Mouse (Mus musculus) liver, embryonic 16.5 days (tissue): ENCODE results near the gene Pex14. TPM values are rescaled to one million over a fixed set of nuclear protein-coding genes. Genes with fewer than 3 reads are reported as not detected.
A peak's percentile ranks its signal among the peaks of the same experiment; 100 is the strongest.
"Not testable (repeated sequence)": the region's sequence is repeated elsewhere in the genome, so short reads cannot be mapped to it uniquely, and the experiment has no call there.

Experiments
- ATAC-seq: fragments of 200-750 bp; cut with Nextera tagmentation; 2 replicates; pipeline ENCODE4 v1.8.0; 2017; ENCODE audit warnings: low read depth, mild to moderate bottlenecking, moderate number of reproducible peaks, moderate library complexity
- H3K27ac ChIP-seq: fragments of 300-500 bp; sonication (generic); 2 replicates; pipeline ENCODE4 v1.5.1; 2014; ENCODE audit warnings: mild to moderate bottlenecking, low read length
- H3K27me3 ChIP-seq: fragments of 300-500 bp; sonication (generic); 2 replicates; pipeline ENCODE4 v1.6.1; 2014; ENCODE audit warnings: low read depth, low read length, mixed read lengths; ENCODE audit not compliant: control insufficient read depth, insufficient read depth
- H3K36me3 ChIP-seq: fragments of 300-500 bp; sonication (generic); 2 replicates; pipeline ENCODE4 v1.6.1; 2014; ENCODE audit warnings: mild to moderate bottlenecking; ENCODE audit not compliant: control insufficient read depth, insufficient read depth
- H3K4me1 ChIP-seq: fragments of 300-500 bp; sonication (generic); 2 replicates; pipeline ENCODE4 v1.6.1; 2014; ENCODE audit warnings: low read depth, low read length, mixed read lengths; ENCODE audit not compliant: control insufficient read depth
- H3K4me2 ChIP-seq: fragments of 300-500 bp; sonication (generic); 2 replicates; pipeline ENCODE4 v1.6.1; 2014; ENCODE audit warnings: low read depth, low read length, mixed read lengths
- H3K4me3 ChIP-seq: fragments of 300-500 bp; sonication (generic); 2 replicates; pipeline ENCODE4 v1.5.1; 2014; ENCODE audit warnings: low read depth, mild to moderate bottlenecking, low read length
- H3K9ac ChIP-seq: fragments of 300-500 bp; sonication (generic); 2 replicates; pipeline ENCODE4 v1.6.1; 2014; ENCODE audit warnings: low read depth, low read length
- H3K9me3 ChIP-seq: fragments of 300-500 bp; sonication (generic); replicated peaks from 2 replicates; pipeline ENCODE4 v1.6.1; 2016; ENCODE audit warnings: low read length; ENCODE audit not compliant: control insufficient read depth
- whole genome bisulfite sequencing: fragments of 180-500 bp; shearing (Covaris S2); extraction: QIAGEN DNeasy Blood & Tissue Kit; methylation state at CpG from one replicate; pipeline ENCODE4 v1.1.7; 2014; ENCODE audit not compliant: insufficient replicate concordance; 5-methylcytosine and 5-hydroxymethylcytosine counted together
- polyA plus RNA-seq: library from polyadenylated mRNA; unstranded; fragments of >200 nt; fragmentation: Nextera tagmentation; extraction: Ambion mirVana; gene quantifications from 2 replicates; pipeline ENCODE4 v1.2.1, GENCODE M21; 2015

The Pex14 gene
- polyA plus RNA-seq, 1 experiment from 2014 or later: 31.1 TPM

DNA sequence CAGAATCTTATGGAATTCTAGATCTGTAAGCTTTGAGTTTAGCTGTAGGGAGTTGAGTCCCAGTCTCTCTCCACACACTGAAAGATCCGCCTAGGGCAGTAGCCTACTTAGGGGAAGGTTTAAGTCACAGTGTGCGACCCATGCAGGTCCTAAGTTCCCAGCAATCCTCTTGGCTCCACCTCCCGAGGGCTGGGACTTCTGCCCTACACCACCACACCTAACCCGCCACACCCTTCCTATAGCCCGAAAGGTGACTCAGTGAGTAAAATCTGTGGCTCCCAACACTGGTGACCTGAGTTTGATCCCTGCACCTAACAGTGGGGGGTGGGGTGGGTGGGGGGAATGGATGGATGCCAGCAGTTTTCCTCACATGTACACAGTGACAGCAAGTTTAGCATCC lies 23.8 kb upstream of the Pex14 start:
- H3K4me1 ChIP-seq: peaks cover 5% of the 10 kb centered on the region
- H3K9me3 ChIP-seq: no peaks in the 10 kb centered on the region
- H3K36me3 ChIP-seq: no peaks in the 10 kb centered on the region
- no peak overlapping the region for H3K9ac ChIP-seq
- H3K27me3 ChIP-seq: no peaks in the 10 kb centered on the region
- ATAC-seq: no peak
- no peak overlapping the region for H3K4me3 ChIP-seq
- H3K4me2 ChIP-seq: no peak overlapping the region
- H3K27ac ChIP-seq: no peak overlapping the region
- 62% methylated on average over 5 of the region's 5 CpGs for WGBS

GRCm38 (mm10) chr4:149119978-149120562 lies 20.4 kb upstream of the Pex14 start:
- not testable (repeated sequence) for H3K27me3 ChIP-seq

GRCm38 (mm10) chr4:149103875-149104561 lies 4.3 kb upstream of the Pex14 start, which contains the start of gene Dffa:
Gene Dffa (plus strand): TSS chr4:149104146.
- H3K36me3 ChIP-seq: peaks cover 4% of the 10 kb centered on the region; the same call in 1 of the 2 replicates
- H3K4me2 ChIP-seq: peak within 1 kb of the TSS; percentile 91
- H3K4me1 ChIP-seq: peaks cover 11% of the 10 kb centered on the region
- H3K27me3 ChIP-seq: no peaks in the 10 kb centered on the region
- H3K9ac ChIP-seq: peak within 1 kb of the TSS; percentile 79
- no peaks in the 10 kb centered on the region for H3K9me3 ChIP-seq
- peak within 1 kb of the TSS; percentile 60 for H3K27ac ChIP-seq
- ATAC-seq: peak; percentile 83
- peak within 1 kb of the TSS; percentile 86 for H3K4me3 ChIP-seq
- WGBS: under 1% methylated on average over 35 of the region's 35 CpGs

More at GRCm38 (mm10) chr4:149119978-149120562, 20.4 kb upstream of the Pex14 start:
- H3K36me3 ChIP-seq, H3K4me1 ChIP-seq, H3K4me3 ChIP-seq, H3K9ac ChIP-seq, H3K4me2 ChIP-seq, H3K27ac ChIP-seq, H3K9me3 ChIP-seq: not testable (repeated sequence)
- peak; percentile 72 for ATAC-seq
- WGBS: 27% methylated on average over 12 of the region's 12 CpGs

- Histone ChIP-seq H3K36me3 (no peaks in the 10 kb centered on the region; the same call in 1 of the 2 replicates), H3K4me1 (peaks cover 28% of the 10 kb centered on the region), H3K27me3 (no peaks in the 10 kb centered on the region), H3K9ac (no peak overlapping the region), H3K4me3 (no peak overlapping the region), H3K27ac (no peak overlapping the region), H3K9me3 (no peaks in the 10 kb centered on the region), H3K4me2 (no peak overlapping the region)
- WGBS: 68% methylated on average over 3 of the region's 3 CpGs
- no peak for ATAC-seq
Measured at GRCm38 (mm10) chr4:149101456-149101855, 1.8 kb upstream of the Pex14 start.

DNA sequence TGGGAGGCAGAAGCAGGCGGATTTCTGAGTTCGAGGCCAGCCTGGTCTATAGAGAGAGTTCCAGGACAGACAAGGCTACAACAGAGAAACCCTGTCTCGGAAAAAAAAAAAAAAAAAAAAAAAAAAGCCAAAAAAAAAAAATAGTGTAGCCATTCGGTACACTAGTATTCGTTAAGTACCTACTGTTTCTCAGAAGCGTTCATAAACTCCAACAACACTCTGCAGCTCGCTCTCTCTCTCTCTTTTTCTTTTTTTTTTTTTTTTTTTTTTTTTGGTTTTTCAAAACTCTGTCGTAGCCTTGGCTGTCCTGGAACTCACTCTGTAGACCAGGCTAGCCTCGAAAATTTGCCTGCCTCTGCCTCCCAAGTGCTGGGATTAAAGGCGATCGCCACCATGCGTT lies 773 bp upstream of the Pex14 start:
- not testable (repeated sequence) for H3K27me3 ChIP-seq, H3K27ac ChIP-seq, H3K4me2 ChIP-seq, H3K4me3 ChIP-seq, H3K36me3 ChIP-seq, H3K9ac ChIP-seq, ATAC-seq, H3K9me3 ChIP-seq
- 72% methylated on average over 12 of the region's 12 CpGs for WGBS
- peaks cover 32% of the 10 kb centered on the region for H3K4me1 ChIP-seq

GRCm38 (mm10) chr4:149098571-149098970 lies 1.1 kb downstream of the Pex14 start:
- peaks cover 22% of the 10 kb centered on the region for H3K4me1 ChIP-seq
- no peaks in the 10 kb centered on the region for H3K9me3 ChIP-seq
- WGBS: 8% methylated on average over 11 of the region's 11 CpGs
- no peak for ATAC-seq
- no peaks in the 10 kb centered on the region for H3K27me3 ChIP-seq
- H3K36me3 ChIP-seq: peaks cover 2% of the 10 kb centered on the region; the same call in 1 of the 2 replicates
- H3K4me2 ChIP-seq: peak overlapping the region; percentile 81
- peak overlapping the region; percentile 89 for H3K4me3 ChIP-seq
- H3K27ac ChIP-seq: peak overlapping the region; percentile 71
- peak overlapping the region; percentile 87 for H3K9ac ChIP-seq

DNA sequence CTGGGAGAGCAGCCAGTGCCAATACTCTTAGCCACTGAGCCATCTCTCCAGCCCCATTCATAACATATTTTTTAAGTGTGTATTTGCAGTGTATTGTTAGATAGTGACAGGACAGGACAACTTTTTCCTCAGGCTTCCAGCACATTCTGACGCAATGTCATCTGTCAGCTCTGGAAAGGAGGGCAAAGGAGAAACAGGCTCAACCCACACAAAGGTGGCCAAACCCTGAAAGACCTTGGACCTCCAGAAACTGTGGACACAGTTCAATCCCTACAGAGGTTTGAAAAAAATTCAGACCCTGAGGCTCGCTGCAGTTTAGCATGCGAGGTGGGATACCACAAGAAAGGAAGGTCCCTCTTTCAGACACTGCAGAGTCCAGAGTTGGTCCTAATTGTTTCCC lies 1.7 kb downstream of the Pex14 start:
- no peaks in the 10 kb centered on the region for H3K27me3 ChIP-seq
- ATAC-seq: peak; percentile 49
- peak overlapping the region; percentile 81 for H3K4me2 ChIP-seq
- WGBS: 57% methylated on average over 3 of the region's 3 CpGs
- no peaks in the 10 kb centered on the region for H3K9me3 ChIP-seq
- peaks cover 22% of the 10 kb centered on the region for H3K4me1 ChIP-seq
- H3K27ac ChIP-seq: peak overlapping the region; percentile 74
- no peak overlapping the region; the same call in 1 of the 2 replicates for H3K9ac ChIP-seq
- peaks cover 2% of the 10 kb centered on the region; the same call in 1 of the 2 replicates for H3K36me3 ChIP-seq
- peak overlapping the region; percentile 89 for H3K4me3 ChIP-seq

DNA sequence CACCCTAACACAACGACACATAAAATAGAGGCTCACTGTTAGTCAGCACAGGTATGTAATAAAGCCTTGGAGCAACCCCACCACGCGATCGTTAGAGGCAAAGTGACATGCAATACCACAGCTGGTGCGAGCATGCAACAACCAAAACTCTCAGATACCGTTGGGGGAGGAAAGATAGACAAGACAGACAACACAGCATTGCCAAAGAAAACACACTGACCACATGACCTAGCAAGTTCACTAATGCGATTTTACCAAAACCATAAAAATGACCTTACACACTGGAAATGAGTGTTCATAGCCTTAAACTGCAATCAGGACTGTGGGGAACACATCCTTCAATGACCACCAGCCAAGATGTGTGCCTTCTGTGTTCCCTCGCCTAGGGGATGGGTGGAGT lies 8.3 kb downstream of the Pex14 start:
- Histone ChIP-seq H3K27me3 (no peaks in the 10 kb centered on the region), H3K9ac (no peak overlapping the region)

DNA sequence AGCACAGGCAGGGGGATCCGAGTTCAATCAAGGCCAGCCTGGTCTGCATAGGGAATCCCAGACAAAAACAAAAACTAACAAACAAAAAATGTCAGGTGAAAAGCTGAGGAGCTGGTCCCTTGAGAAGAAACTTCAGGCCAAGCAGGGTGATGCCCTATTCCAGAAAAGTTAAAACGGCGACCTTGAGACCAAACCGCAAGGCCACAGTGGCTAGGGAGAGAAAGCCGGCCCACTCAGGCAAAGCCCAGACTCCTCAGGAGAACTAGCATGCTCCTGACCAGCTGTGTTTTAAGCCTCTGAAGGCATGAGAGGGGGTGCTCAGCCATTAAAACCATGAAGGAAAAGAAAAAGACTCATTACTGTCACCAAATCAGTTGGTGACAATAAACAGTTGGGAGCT lies 14.3 kb downstream of the Pex14 start:
- Histone ChIP-seq H3K9ac (no peak overlapping the region), H3K9me3 (no peaks in the 10 kb centered on the region), H3K27ac (no peak overlapping the region), H3K4me3 (no peak overlapping the region), H3K4me2 (no peak overlapping the region), H3K36me3 (no peaks in the 10 kb centered on the region; the same call in 1 of the 2 replicates), H3K27me3 (no peaks in the 10 kb centered on the region), H3K4me1 (peaks cover 4% of the 10 kb centered on the region; the same call in 1 of the 2 replicates)
- WGBS: 72% methylated on average over 5 of the region's 5 CpGs
- ATAC-seq: no peak

More for the DNA sequence above, 8.3 kb downstream of the Pex14 start:
- no peak for ATAC-seq
- Histone ChIP-seq H3K27ac (no peak overlapping the region), H3K36me3 (peaks cover 2% of the 10 kb centered on the region; the same call in 1 of the 2 replicates), H3K9me3 (no peaks in the 10 kb centered on the region), H3K4me1 (peaks cover 11% of the 10 kb centered on the region), H3K4me2 (no peak overlapping the region), H3K4me3 (no peak overlapping the region)
- WGBS: 63% methylated on average over 8 of the region's 8 CpGs
